Mouse (Mus musculus): ENCODE data around the gene Gm44502. TPM values are rescaled to one million over a fixed set of nuclear protein-coding genes. Genes with fewer than 3 reads are reported as not detected.

Gm44502 gene
- polyA plus RNA-seq, 1 experiment, result 2.1 TPM

DNA sequence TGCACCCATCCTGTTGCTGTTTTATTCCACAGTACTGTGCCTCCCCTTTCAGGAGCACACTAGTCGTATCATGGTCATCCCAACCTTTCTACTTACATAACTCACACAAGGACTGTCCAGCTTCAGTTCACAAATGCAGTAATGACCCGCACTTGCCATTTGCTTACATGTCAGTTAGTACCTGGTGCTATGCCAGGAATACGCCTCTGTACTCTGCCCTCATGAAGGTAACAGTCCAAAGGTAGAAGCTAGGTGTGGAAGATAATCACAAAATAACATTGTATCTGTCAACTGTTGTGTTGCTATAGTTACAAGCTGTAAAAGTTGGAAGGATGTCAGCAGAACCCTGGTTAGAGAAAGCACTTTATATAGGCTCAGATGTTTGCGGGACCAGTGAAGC, 32.6 kb downstream of the Gm44502 start:
- Histone ChIP-seq H3K4me1 (ENCODE audit: control insufficient read depth, insufficient read depth, insufficient read length, low read length) (no peaks in the 10 kb centered on the region), H3K4me3 (ENCODE audit: insufficient read depth, low read depth, low read length) (no peak overlapping the region), H3K27ac (replicated peaks; ENCODE audit: low read depth, low read length) (no peak overlapping the region)

DNA sequence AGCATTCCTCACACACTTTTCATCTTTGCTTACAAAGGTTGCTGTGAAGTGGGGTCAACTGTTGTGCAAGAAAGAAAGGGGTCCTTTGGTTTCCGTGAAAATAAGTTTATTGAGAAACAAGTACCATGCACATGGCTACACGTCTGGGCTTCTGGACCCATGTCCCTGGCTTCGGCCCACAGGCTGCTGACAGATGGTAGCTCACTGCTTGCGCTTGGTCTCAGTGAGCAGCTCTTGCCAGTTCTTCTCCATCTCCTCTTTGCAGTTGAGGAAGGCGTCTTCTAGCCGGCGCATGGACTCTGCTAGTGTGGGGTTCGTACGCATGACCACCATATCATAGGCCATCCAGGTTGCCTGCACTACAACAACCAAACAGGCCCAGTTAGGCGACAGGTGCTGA, 39.4 kb downstream of the Gm44502 start:
- H3K27ac ChIP-seq (replicated peaks; ENCODE audit: low read depth, low read length), result no peak overlapping the region
- no peaks in the 10 kb centered on the region for H3K4me1 ChIP-seq (ENCODE audit: control insufficient read depth, insufficient read depth, insufficient read length, low read length)
- no peak overlapping the region for H3K4me3 ChIP-seq (ENCODE audit: insufficient read depth, low read depth, low read length)

DNA sequence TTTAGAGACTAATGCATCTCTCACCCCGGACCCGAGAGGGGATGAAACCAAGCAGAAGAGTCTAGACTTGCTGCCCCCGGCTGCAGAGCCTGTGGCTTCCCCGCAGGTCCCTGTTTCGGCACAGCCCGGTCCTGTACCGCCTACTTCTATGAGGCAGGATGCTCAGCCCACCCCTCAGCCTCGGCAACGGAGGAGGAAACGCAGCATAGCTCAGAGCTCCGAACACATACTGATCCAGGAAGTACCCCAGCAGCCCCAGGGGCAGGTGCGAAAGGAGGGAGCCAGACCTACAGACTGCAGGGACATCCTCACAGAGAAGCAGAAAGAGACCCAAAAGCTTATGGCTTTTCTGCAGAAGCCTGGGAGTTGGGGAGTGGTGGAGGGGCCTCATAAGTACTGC, 42.4 kb downstream of the Gm44502 start:
- H3K4me3 ChIP-seq (ENCODE audit: insufficient read depth, low read depth, low read length), result no peak overlapping the region
- no peak overlapping the region for H3K27ac ChIP-seq (replicated peaks; ENCODE audit: low read depth, low read length)
- no peaks in the 10 kb centered on the region for H3K4me1 ChIP-seq (ENCODE audit: control insufficient read depth, insufficient read depth, insufficient read length, low read length)

DNA sequence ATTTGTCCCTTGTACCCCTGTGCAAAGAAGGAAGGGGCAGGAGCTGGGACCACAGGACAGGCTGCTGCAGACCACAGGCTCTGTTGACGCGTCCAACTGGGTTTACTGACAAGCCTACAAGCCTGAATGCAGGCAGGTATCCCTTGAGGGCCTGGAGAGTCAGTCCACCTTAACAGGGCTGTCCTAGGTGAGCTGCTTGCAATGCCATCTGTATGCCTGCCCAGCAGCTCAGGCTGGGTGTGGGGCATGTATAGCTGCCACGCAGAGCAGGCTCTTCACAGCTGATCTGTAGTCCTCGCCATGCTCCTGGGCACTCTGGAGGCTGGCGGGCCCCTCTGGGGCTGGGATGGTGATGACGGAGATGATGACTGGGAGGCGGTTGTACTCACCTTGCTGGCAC, 44.9 kb downstream of the Gm44502 start, which contains the start of gene Klhdc7b:
Klhdc7b (plus strand) TSS at position 301 of the 400 bp plus-strand sequence.
- Histone ChIP-seq H3K27ac (replicated peaks; ENCODE audit: low read depth, low read length) (no peak within 1 kb of the TSS), H3K4me3 (ENCODE audit: insufficient read depth, low read depth, low read length) (no peak within 1 kb of the TSS)

DNA sequence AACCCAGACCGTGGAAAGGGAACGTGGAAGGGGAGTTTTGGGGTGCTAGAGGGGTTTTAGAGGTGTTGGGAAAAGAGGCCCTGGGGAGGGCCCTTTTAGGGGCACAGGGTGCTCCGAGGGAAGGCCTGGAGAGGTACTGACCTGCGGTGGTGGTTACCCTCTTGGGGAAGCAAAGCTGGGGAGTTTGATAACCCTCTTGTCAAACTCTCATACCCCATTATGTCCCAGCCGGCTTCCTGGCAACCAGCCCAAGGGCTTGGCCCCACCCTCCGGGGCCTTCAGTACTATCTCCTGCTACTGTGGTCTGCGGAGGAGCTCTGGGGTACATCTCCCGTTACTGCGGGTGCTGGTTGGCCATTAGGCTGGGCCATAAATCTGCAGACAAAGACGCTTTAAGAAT, 50.1 kb downstream of the Gm44502 start:
- peak overlapping the region; percentile 91 for H3K27ac ChIP-seq (replicated peaks; ENCODE audit: low read depth, low read length)
- peak overlapping the region; percentile 70 for H3K4me3 ChIP-seq (ENCODE audit: insufficient read depth, low read depth, low read length)

More for the DNA sequence above, 44.9 kb downstream of the Gm44502 start, which contains the start of gene Klhdc7b:
- H3K4me1 ChIP-seq (ENCODE audit: control insufficient read depth, insufficient read depth, insufficient read length, low read length), result no peaks in the 10 kb centered on the region

DNA sequence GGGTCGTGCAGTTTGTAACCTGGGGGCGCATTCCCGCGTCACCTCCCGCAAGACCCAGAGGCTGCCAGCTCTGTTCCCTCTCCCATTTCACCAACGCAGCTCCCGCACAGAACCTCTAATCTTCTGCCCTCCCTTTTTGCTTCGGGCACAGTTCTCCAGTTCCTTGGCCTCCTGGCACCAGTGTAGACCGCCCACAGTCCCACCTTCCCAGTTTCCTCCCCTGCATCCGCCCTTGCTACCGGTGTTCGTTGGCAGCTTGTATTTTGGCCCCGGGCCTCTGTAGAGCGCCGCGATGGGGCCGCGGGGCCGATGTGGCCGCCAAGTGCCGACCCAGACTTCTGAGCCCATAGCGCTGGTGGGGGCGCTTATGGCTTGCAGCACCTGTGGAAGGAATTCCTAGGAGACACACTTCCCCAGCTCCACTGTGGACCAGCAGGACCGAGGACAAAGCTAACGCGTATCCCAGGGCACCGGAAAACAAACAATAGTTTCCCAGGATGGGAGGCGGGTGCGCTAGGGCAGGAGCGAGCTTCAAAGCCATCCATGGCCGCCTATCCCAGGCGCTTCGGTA, 50.6 kb downstream of the Gm44502 start, which contains the start of gene Odf3b:
Odf3b (minus strand) TSS at position 452 of the 571 bp plus-strand sequence.
- H3K27ac ChIP-seq (replicated peaks; ENCODE audit: low read depth, low read length), result peak within 1 kb of the TSS; percentile 91

More for the DNA sequence above, 50.1 kb downstream of the Gm44502 start:
- H3K4me1 ChIP-seq (ENCODE audit: control insufficient read depth, insufficient read depth, insufficient read length, low read length), result no peaks in the 10 kb centered on the region; the same call in 1 of the 2 replicates

DNA sequence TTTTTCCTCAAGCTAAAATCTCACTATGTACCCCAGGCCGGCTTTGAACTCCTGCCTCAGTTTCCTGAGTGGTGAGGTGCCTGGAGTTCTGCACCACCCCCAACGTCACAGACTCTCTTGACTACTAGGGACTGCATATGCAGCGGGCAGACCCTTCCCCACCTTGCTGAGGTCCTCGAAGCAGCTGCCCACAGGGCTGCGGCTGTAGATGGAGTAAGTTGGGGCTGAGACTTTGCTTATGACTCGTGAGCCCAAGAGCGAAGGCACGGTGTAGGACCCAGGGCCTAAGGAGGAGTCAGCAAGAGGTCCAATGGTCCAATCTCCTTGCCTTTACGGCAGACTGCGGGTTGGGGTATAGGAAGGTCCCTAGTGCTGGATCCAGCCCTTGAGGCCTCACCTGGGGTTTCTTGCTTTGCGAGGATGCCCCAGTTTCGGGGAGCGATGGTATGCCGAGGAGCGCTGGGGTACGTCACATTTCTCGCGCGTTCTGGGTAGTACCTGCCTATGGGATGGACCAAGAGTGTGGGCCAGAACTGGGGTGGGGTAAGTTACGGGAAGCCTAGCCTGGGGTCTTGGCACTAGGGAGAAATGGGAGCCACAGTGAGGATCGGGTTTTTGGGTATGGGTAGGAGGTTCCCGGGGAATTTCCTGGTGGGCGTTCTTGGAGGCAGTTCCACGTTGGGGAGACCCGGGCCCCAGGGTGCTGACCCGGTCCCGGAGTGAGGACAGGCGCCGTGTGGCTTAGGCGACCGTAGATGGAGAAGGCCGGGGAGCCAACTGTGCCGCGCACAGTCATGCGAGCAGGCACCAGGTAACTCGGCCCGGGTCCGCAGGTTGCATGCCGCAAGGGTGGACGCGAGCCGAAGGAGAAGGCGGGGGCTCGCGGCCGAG, 51.3 kb downstream of the Gm44502 start:
- Histone ChIP-seq H3K27ac (replicated peaks; ENCODE audit: low read depth, low read length) (peak overlapping the region; percentile 91), H3K4me1 (ENCODE audit: control insufficient read depth, insufficient read depth, insufficient read length, low read length) (no peaks in the 10 kb centered on the region; the same call in 1 of the 2 replicates), H3K4me3 (ENCODE audit: insufficient read depth, low read depth, low read length) (peak overlapping the region; percentile 70)

More for the DNA sequence above, 50.6 kb downstream of the Gm44502 start, which contains the start of gene Odf3b:
- H3K4me3 ChIP-seq (ENCODE audit: insufficient read depth, low read depth, low read length), result peak within 1 kb of the TSS; percentile 70
- H3K4me1 ChIP-seq (ENCODE audit: control insufficient read depth, insufficient read depth, insufficient read length, low read length), result no peaks in the 10 kb centered on the region; the same call in 1 of the 2 replicates

DNA sequence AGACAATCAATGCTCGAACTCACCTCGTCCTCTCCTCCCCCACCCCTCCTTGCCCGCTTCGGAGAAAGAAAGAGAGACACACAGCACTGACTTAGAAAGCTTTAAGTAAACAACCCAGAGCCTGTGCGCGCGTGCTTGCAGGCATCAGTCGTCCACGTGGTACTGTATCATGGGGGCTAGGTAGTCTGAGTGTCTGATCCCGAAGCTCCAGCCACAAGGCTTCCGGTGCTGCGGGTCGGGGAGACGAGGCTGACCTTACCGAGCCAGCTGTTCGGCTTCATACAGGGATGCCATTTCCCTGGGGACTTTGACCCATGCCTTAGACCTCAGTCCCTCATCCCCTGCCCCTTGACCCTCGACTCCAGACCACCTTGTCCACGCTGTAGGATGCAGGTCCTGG, 52.1 kb downstream of the Gm44502 start:
- Histone ChIP-seq H3K4me1 (ENCODE audit: control insufficient read depth, insufficient read depth, insufficient read length, low read length) (peaks cover 5% of the 10 kb centered on the region; the same call in 1 of the 2 replicates), H3K27ac (replicated peaks; ENCODE audit: low read depth, low read length) (no peak overlapping the region), H3K4me3 (ENCODE audit: insufficient read depth, low read depth, low read length) (no peak overlapping the region)

DNA sequence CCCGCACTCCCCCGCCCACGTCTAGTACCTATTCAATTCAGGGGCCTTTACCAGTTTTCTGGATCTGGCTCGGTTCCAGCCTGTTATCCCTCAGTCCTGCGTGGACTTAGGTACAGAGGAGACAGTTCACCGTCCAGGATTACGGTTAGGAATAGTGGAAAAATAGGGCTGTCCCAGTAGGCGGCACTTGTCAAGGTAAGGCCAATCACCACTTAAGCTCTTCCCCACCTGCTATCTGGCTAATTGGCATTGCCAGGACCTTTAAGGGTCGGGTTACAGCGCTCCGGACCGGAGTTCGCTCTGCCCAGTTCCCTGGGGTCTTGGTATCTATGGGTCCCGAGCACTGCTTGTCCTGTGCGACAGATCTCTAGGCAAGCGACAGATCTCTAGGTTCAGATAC, 52.5 kb downstream of the Gm44502 start, which contains the start of gene Tymp:
Tymp (minus strand) TSS at position 83 of the 400 bp plus-strand sequence.
- Histone ChIP-seq H3K4me3 (ENCODE audit: insufficient read depth, low read depth, low read length) (no peak within 1 kb of the TSS), H3K27ac (replicated peaks; ENCODE audit: low read depth, low read length) (no peak within 1 kb of the TSS), H3K4me1 (ENCODE audit: control insufficient read depth, insufficient read depth, insufficient read length, low read length) (peaks cover 6% of the 10 kb centered on the region; the same call in 1 of the 2 replicates)

DNA sequence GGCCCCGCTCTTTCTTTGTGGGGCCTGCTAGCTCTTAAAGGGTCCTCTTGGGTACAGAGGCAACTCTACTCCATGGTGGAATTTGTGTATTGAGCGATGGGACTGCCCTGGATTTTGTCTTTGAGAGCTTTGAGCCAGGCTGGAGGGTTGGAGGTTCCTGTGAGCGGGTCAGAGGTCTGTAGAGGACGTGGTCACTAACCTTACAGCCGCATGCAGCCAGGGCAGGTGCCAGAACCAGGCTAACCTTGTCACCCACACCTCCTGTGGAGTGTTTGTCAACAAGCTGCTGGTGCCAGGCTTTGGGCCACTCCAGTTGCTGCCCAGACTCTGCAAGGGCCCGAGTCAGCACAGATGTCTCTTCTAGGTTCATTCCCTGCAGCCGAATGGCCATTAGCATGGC, 53.5 kb downstream of the Gm44502 start:
- Histone ChIP-seq H3K27ac (replicated peaks; ENCODE audit: low read depth, low read length) (no peak overlapping the region), H3K4me3 (ENCODE audit: insufficient read depth, low read depth, low read length) (no peak overlapping the region)

DNA sequence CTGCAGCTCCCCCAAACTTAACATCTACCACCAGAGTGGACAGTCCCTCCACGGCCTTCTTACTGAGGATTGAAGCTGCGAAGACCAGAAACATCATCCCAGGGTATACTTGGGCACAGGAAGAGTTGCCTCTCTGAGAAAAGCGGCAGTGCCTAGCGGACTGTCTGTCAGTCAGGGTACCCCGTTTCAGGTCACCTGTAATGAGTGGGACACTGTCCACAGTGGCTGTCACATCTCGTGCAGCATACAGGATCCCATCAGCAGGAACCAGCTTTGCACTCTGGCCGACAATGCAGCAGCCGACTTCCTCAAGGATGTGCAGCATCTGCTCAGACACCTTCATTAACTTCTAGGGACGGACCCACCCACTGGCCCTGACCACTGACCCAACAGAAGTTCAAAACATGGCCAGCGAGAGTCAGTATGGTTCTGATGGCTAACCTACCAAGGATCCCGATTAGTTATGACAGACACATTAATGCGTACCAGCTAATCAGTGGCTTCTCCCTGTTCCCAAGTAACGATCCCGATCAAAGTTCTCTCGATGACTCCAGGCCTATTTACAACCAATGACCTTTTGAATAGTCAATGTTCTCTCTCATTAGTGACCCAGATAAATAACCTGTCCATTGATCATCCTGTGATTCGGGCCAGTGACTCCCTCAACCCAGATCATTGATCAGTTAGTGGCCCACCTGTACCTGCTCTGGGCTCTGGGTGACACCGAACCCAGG, 54.5 kb downstream of the Gm44502 start:
- H3K4me3 ChIP-seq (ENCODE audit: insufficient read depth, low read depth, low read length), result peak overlapping the region; percentile 87; the same call in 1 of the 2 replicates
- no peak overlapping the region for H3K27ac ChIP-seq (replicated peaks; ENCODE audit: low read depth, low read length)
- H3K4me1 ChIP-seq (ENCODE audit: control insufficient read depth, insufficient read depth, insufficient read length, low read length), result peaks cover 6% of the 10 kb centered on the region; the same call in 1 of the 2 replicates

More for the DNA sequence above, 53.5 kb downstream of the Gm44502 start:
- peaks cover 6% of the 10 kb centered on the region; the same call in 1 of the 2 replicates for H3K4me1 ChIP-seq (ENCODE audit: control insufficient read depth, insufficient read depth, insufficient read length, low read length)

DNA sequence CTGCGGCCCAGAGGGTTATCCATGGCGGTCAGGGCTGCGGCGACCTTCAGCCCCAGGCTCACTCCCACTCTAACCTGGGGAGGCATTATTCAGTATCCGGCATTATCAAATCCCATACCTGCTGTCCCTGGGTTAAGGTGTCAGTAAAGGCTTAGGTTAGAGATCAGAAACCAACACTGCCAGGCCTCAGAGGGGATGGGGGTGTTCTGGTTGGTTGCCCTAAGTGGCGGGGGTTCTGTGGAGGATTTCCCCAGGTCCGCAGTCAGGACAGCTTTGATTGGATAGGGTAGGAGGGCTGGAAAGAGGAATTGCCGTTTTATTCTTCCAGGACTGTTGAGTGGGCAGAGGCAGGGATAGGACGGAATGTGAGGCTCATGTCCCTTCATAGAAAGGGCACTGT, 55.2 kb downstream of the Gm44502 start:
- Histone ChIP-seq H3K4me3 (ENCODE audit: insufficient read depth, low read depth, low read length) (peak overlapping the region; percentile 87), H3K4me1 (ENCODE audit: control insufficient read depth, insufficient read depth, insufficient read length, low read length) (peaks cover 6% of the 10 kb centered on the region; the same call in 1 of the 2 replicates), H3K27ac (replicated peaks; ENCODE audit: low read depth, low read length) (peak overlapping the region; percentile 25)

DNA sequence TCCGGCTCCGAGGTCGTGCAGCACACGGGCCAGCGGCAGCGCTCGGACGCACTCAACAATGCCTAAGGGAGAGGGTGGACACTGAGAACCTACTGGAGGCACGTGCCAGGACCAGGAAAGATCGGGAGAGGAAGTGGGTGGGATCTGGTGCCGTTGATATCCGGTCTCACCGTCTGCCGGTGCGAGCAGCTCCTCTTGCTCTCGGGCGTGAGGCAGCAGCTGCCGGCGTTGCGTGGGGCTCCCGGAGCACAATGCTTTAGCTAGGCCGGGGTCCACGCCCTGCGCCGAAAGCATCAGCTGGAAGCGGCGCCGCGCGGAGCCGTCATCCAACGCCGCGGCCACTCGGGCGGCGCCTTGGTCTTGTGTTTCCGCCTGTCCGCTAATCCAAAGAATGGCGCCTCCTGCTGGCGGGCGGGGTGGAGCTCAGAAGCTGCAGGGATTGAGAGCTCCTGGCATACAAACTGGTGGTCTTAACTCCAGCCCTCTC, 55.7 kb downstream of the Gm44502 start, which contains the start of gene Sco2:
Sco2 (minus strand) TSS at position 85 of the 487 bp plus-strand sequence.
- H3K4me3 ChIP-seq (ENCODE audit: insufficient read depth, low read depth, low read length), result peak within 1 kb of the TSS; percentile 87
- peak within 1 kb of the TSS; percentile 94 for H3K27ac ChIP-seq (replicated peaks; ENCODE audit: low read depth, low read length)
- H3K4me1 ChIP-seq (ENCODE audit: control insufficient read depth, insufficient read depth, insufficient read length, low read length), result peaks cover 6% of the 10 kb centered on the region; the same call in 1 of the 2 replicates

DNA sequence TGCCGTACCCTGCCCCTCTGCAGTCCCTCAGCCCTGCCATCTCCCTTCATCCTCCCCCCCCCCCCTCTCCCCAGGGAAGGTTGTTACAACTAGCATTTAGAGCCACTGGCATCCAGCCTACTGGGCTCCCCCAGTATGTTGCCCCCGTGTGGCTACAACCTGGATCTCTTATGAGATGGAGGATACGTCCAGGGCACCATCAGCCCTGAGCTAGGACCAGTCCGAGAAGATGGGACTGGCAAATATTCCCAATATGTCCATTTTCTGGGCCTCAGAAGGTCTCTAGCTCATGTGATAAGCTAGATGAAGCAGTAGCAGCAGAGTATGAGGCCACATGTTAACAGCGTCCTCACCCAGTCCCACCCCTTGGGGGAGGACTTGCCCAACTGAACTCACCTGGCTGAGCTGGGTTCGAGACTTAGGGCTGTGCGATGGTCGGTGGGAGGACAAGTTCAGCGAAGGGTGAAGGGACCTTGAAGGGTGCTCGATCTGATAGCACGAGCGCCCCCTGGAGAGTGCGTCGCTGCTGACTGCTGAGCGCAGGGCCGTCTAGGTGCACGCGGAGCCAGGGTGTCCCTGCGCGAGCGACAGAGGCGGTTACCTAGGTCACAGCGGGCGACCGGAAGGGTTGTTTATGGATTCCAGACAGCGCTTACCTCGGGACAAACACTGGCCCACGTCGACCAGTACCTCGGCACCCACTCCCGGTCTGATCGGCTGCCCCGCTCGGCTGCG, 56.3 kb downstream of the Gm44502 start:
- Histone ChIP-seq H3K27ac (replicated peaks; ENCODE audit: low read depth, low read length) (peak overlapping the region; percentile 94), H3K4me1 (ENCODE audit: control insufficient read depth, insufficient read depth, insufficient read length, low read length) (peaks cover 6% of the 10 kb centered on the region; the same call in 1 of the 2 replicates), H3K4me3 (ENCODE audit: insufficient read depth, low read depth, low read length) (peak overlapping the region; percentile 87)

Data from brown adipose tissue, adult 24 weeks (tissue).